Mouse (Mus musculus): ENCODE data around the gene Tbc1d22a. TPM values are rescaled to one million over a fixed set of nuclear protein-coding genes. Genes with fewer than 3 reads are reported as not detected.

Gene Tbc1d22a
- total RNA-seq (2023), result 10 to 100 TPM; 30.7 to 32.8 TPM

DNA sequence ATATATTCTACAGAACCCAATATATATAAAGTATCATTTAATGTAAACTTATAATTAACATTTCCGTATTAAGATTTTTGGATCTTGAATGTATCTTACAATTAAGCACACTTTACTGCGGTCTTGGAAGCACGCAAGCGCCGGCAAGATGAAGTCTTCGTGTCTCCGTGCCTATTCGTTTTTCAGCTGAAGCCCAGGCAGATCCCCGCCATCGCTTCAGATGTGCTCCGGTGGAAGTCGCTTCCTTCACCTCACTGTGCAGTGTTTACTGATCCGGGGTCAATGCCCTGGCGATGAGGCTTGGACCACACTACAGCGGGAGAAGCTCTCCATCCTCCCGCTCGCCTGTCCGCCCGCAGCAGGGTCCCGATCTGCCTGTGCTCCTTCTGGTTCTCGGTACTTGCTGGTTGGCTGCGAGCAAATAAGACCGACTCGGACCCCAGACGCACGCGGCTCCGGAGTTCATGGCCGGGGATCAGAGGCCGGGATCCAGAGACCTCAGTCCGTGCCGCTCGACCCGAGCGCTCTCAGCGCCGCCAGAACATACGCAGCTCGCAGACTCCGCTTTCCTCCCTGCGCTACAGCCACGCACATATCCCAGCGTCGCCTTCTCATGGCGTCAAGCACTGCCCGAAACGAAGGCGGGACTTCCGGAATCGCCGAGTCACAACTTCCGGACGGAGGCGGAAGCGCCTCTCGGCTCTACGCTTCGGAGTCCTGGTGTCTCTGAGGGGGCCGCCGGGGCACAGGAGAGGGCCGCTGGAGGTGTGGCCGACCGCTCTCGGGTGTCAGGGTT lies at the start of gene Tbc1d22a:
Gene Tbc1d22a (plus strand): TSS at position 707 of the 796 bp plus-strand sequence.

DNA sequence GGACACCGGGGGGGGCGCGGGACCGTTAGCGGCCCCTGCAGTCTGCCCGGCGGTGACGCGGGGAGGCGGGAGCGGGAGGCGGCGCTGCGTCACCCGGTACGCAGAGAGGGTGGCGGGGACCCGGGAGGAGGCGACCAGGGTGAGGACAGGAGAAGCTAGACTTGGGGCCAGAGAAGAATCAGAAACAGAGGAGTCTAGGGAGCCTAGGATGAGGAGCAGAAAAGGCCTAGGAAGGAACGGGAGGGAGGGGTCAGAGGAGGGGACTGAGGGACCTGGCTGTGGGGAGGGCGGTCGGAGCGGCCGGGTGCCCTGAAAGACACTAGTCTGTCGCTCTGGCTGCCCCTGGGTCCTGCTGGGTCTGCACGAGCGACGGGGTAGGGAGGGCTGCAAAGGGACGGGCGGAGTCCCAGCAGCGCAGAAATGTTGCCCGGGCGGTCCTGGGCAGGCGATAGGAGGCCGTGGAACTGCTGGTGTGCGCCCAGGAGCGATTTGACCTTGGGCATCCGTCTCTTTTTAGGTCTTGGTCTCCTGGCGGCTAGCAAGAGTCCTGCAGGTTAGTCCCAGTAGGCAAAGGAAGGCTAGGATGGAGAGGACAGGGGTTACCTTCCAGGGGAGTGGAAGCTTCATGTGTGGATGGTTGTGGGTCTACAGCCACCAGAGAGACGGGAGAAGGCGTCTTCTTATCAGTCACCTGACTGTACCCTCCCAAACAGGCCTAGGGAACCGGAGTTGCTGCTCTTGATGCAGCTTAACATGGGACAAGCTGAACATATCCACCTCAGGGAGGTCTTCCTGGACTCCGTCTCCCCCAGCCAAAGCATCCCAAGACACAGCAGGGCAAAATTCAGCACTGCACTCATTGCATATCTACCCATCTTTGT lies 28.3 kb upstream of the Tbc1d22a start, which contains the start of gene Cerk:
Gene Cerk (minus strand): TSS at position 453 of the 881 bp plus-strand sequence.

Other genes with a start within 250 kb of the Tbc1d22a start
- under 1 TPM; 0.29 to 0.74 TPM for gene Celsr1, start 180.7 kb upstream of the Tbc1d22a start, total RNA-seq (2023)
- 10 to 100 TPM; 56.4 to 56.6 TPM for gene Gramd4, start 156.8 kb upstream of the Tbc1d22a start, total RNA-seq (2023)
- gene Cerk, start 28.3 kb upstream of the Tbc1d22a start, total RNA-seq (2023), result 100 to 1,000 TPM; 122 to 132 TPM